20 mouse cellular contexts compared by ENCODE assay signal in genomic region chr9:56230906-56231305, GRCm38 (mm10).
A peak's percentile ranks its signal among the peaks of the same experiment; 100 is the strongest.
DNase-seq lines count a peak whose midpoint lies in the region; ATAC-seq lines count a peak whose summit lies in the region.
"Had no signal": no experiment of that assay in that cellular context is flagged by ENCODE, and none has a peak within 500 bp of the region (broad histone marks: within the 10 kb centered on the region; RNA-seq: fewer than 3 reads in every experiment).

No protein-coding gene starts in this region.

- H3K36me3 ChIP-seq in heart, embryonic 11.5 days (ENCODE audit: control insufficient read depth, insufficient read depth, low read length) = no peaks in the 10 kb centered on the region
- peaks cover 19% of the 10 kb centered on the region for H3K36me3 ChIP-seq in heart, embryonic 14.5 days (ENCODE audit: control insufficient read depth, insufficient read depth, low read length)
- H3K36me3 ChIP-seq in heart, embryonic 16.5 days (ENCODE audit: control insufficient read depth, insufficient read depth) = peaks cover 12% of the 10 kb centered on the region
- H3K36me3 ChIP-seq: hindbrain, embryonic 15.5 days had no signal

- DNase-seq in heart, adult 18-20 months = peak; percentile 33 to 39
- DNase-seq in heart, postnatal 36 days = no peak
- peak; percentile 21 for DNase-seq in heart, postnatal 4 days
- DNase-seq in kidney, adult 11 months = no peak
- DNase-seq: adrenal gland, adult 2 months; adrenal gland, postnatal 25 days; cerebellum, adult 18-20 months; cerebellum, adult 9-11 months; cerebellum, postnatal 36 days; forebrain, postnatal 0 days; kidney, adult 8-10 months had no signal

- no peaks in the 10 kb centered on the region for H3K9me3 ChIP-seq in heart, embryonic 11.5 days (replicated peaks; ENCODE audit: control insufficient read depth, low read length)
- no peaks in the 10 kb centered on the region for H3K9me3 ChIP-seq in heart, embryonic 14.5 days (ENCODE audit: control insufficient read depth, low read length)
- H3K9me3 ChIP-seq in heart, embryonic 16.5 days (replicated peaks; ENCODE audit: control insufficient read depth, low read length) = no peaks in the 10 kb centered on the region
- H3K9me3 ChIP-seq: embryonic facial prominence, embryonic 13.5 days; forebrain, embryonic 13.5 days; hindbrain, embryonic 10.5 days; hindbrain, embryonic 15.5 days had no signal

- intact Hi-C loops in heart, postnatal 36 days (cut with DNase I) = no loop called here

- H3K9ac ChIP-seq in heart, embryonic 11.5 days (ENCODE audit: low read depth, low read length) = no peak overlapping the region
- no peak overlapping the region for H3K9ac ChIP-seq in heart, embryonic 14.5 days (ENCODE audit: low read length)
- no peak overlapping the region for H3K9ac ChIP-seq in heart, embryonic 16.5 days (ENCODE audit: low read length)
- H3K9ac ChIP-seq: embryonic facial prominence, embryonic 13.5 days; forebrain, embryonic 13.5 days; forebrain, postnatal 0 days; hindbrain, embryonic 15.5 days had no signal

- H3K4me2 ChIP-seq in heart, embryonic 11.5 days = no peak overlapping the region
- H3K4me2 ChIP-seq in heart, embryonic 14.5 days (ENCODE audit: low read length) = no peak overlapping the region
- H3K4me2 ChIP-seq in heart, embryonic 16.5 days (ENCODE audit: low read depth, low read length) = no peak overlapping the region
- H3K4me2 ChIP-seq: embryonic facial prominence, embryonic 13.5 days; forebrain, embryonic 13.5 days; hindbrain, embryonic 15.5 days had no signal

- H3K4me1 ChIP-seq in heart, embryonic 11.5 days (ENCODE audit: control insufficient read depth, insufficient read depth, low read length) = peaks cover 24% of the 10 kb centered on the region
- H3K4me1 ChIP-seq in heart, embryonic 14.5 days (ENCODE audit: control insufficient read depth in 2 of 2, insufficient read depth in 2 of 2, low read length in 2 of 2) = peaks cover 11 to 42% of the 10 kb centered on the region in 2 experiments
- H3K4me1 ChIP-seq in heart, embryonic 16.5 days (ENCODE audit: control insufficient read depth, insufficient read depth, low read length) = peaks cover 38% of the 10 kb centered on the region
- H3K4me1 ChIP-seq: hindbrain, embryonic 15.5 days had no signal

- H3K27ac ChIP-seq in heart, embryonic 11.5 days (ENCODE audit: low read depth, low read length) = no peak overlapping the region
- no peak overlapping the region for H3K27ac ChIP-seq in heart, embryonic 14.5 days (replicated peaks in 1 of 2; ENCODE audit: control insufficient read depth in 1 of 2, insufficient read depth in 1 of 2, low read depth in 2 of 2, low read length in 2 of 2)
- H3K27ac ChIP-seq in heart, embryonic 16.5 days (ENCODE audit: low read length) = peak overlapping the region; percentile 19; the same call in 1 of the 2 replicates
- H3K27ac ChIP-seq: embryonic facial prominence, embryonic 13.5 days; forebrain, embryonic 13.5 days; hindbrain, embryonic 10.5 days; hindbrain, embryonic 15.5 days; kidney, postnatal 0 days had no signal

- ATAC-seq in heart, embryonic 11.5 days (replicated peaks; ENCODE audit: insufficient number of reproducible peaks, low FRiP score, low TSS enrichment) = no peak
- peak; percentile 79; the same call in 1 of the 2 replicates for ATAC-seq in heart, embryonic 14.5 days (ENCODE audit: insufficient number of reproducible peaks, insufficient read depth, low FRiP score, low read depth)
- peak; percentile 58 for ATAC-seq in heart, embryonic 16.5 days (replicated peaks; ENCODE audit: extremely low read depth, insufficient read depth, low FRiP score)
- ATAC-seq: forebrain, embryonic 13.5 days; forebrain, postnatal 0 days; intestine, embryonic 16.5 days had no signal

- H3K4me3 ChIP-seq in heart, embryonic 11.5 days (ENCODE audit: low read depth, low read length) = no peak overlapping the region
- H3K4me3 ChIP-seq in heart, embryonic 14.5 days (ENCODE audit: control insufficient read depth in 1 of 2, insufficient read depth in 1 of 2, low read depth in 1 of 2, low read length in 2 of 2) = no peak overlapping the region
- no peak overlapping the region for H3K4me3 ChIP-seq in heart, embryonic 16.5 days (ENCODE audit: low read length)
- H3K4me3 ChIP-seq: embryonic facial prominence, embryonic 13.5 days; forebrain, embryonic 13.5 days; hindbrain, embryonic 10.5 days; hindbrain, embryonic 15.5 days had no signal

- no peaks in the 10 kb centered on the region for H3K27me3 ChIP-seq in heart, embryonic 11.5 days (ENCODE audit: control insufficient read depth, insufficient read depth, low read length)
- no peaks in the 10 kb centered on the region for H3K27me3 ChIP-seq in heart, embryonic 14.5 days (ENCODE audit: control insufficient read depth, insufficient read depth, low read length)
- no peaks in the 10 kb centered on the region for H3K27me3 ChIP-seq in heart, embryonic 16.5 days (ENCODE audit: control insufficient read depth, insufficient read depth, low read length)
- H3K27me3 ChIP-seq: embryonic facial prominence, embryonic 13.5 days; forebrain, embryonic 13.5 days; hindbrain, embryonic 15.5 days had no signal

Comparison
In these comparisons a context has a peak if more than half of its experiments do, and no peak if none do; other contexts are left out.
1. DNase-seq: peak in heart, adult 18-20 months (2 of 2) and heart, postnatal 4 days (single experiment); none in heart, postnatal 36 days (0 of 2) and kidney, adult 11 months (single experiment).